Mouse (Mus musculus): Measurements from ENCODE around the gene Abce1. TPM values are rescaled to one million over a fixed set of nuclear protein-coding genes. Genes with fewer than 3 reads are reported as not detected.

The Abce1 gene
- 40.8 and 44.2 TPM in 2 replicates for polyA plus RNA-seq (2012; rRNA removed)

GRCm38 (mm10) chr8:79711064-79711961 lies at the start of gene Abce1, which contains the start of gene Anapc10:
TSS of gene Abce1 (minus strand) at chr8:79711740.
TSS of gene Anapc10 (plus strand) at chr8:79711820.

GRCm38 (mm10) chr8:79639586-79640451 lies 71.7 kb downstream of the Abce1 start, which contains the start of gene Otud4:
TSS of gene Otud4 (plus strand) at chr8:79639618.

Other genes starting within 250 kb of the Abce1 start
- gene Otud4, start 72.1 kb downstream of the Abce1 start, polyA plus RNA-seq (2012; rRNA removed), result 10.6 and 12.9 TPM in 2 replicates
- 2.8 and 3.6 TPM in 2 replicates for gene Anapc10, start 80 bp upstream of the Abce1 start, polyA plus RNA-seq (2012; rRNA removed)